Comparison of ENCODE assay signal across 22 mouse cellular contexts in the genomic region with DNA sequence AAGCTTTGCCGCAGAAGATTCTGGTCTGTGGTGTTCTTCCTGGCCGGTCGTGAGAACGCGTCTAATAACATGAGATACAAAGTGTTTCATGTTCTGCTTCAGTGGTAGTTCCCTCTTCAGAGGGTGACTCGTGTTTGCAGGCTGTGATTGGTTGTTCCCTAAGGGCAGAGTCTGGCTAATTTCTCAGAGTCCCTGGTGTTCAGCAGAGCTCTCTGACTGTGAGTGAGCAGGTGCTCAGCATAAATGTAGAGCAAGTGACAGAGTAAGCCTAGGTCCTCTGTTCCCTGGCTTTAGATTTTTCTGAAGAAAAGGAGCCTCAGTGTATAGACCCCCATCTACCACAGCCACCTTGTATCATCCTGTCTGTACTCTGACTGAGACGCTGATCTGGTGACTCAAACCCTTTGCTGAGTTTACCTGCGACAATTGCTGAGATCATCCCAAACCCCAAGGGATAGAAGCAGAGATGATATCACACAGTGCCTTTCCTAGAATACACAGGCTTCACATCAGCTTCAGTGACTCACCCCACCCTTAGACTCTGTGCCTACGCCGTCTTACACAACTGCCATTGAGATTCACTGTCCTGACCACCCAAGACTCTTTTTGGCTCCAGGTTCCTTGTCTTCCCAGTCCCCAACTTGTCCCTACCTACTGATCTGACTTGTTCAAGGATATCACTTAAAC.
DNase-seq lines count a peak whose midpoint lies in the region; ATAC-seq and TF ChIP-seq lines count a peak whose summit lies in the region.
"Had no signal": no experiment of that assay in that cellular context is flagged by ENCODE, and none has a peak within 500 bp of the region (broad histone marks: within the 10 kb centered on the region; RNA-seq: fewer than 3 reads in every experiment).

No protein-coding gene starts in this region.

- no peak for DNase-seq in frontal cortex, postnatal 10 days (ENCODE audit: low spot score in 2 of 2)
- no peak for DNase-seq in left cerebral cortex, adult 2 months (ENCODE audit: extremely low spot score in 1 of 2, low spot score in 2 of 2)
- no peak for DNase-seq in left cerebral cortex, postnatal 4 days
- DNase-seq in retina, postnatal 1 day, result peak; percentile 2
- DNase-seq in retina, embryonic 14.5 days (ENCODE audit: low spot score), result no peak
- peak; percentile 78 for DNase-seq in brain, adult 2 months (ENCODE audit: low read depth, low spot score)
- DNase-seq in adrenal gland, adult 2 months, result no peak
- DNase-seq: adrenal gland, postnatal 25 days; cerebellum, adult 2 months; cerebellum, postnatal 14 days; embryo, embryonic 11 days; forebrain, postnatal 0 days; gastrocnemius, postnatal 36 days; heart, adult 2 months; heart, postnatal 14 days had no signal

- no peak for TF ChIP-seq CTCF in left cerebral cortex, adult 2 months (IDR thresholded peaks at IDR 0.05)

- peak; percentile 98 for ATAC-seq in frontal cortex, adult (ENCODE audit: low TSS enrichment)
- ATAC-seq: activated CD4-positive, CD25-positive, alpha-beta regulatory T cell, adult 4 months; forebrain, embryonic 13.5 days; forebrain, postnatal 0 days; Patski had no signal

- no peak overlapping the region for H3K4me3 ChIP-seq in left cerebral cortex, adult 2 months
- H3K4me3 ChIP-seq: embryonic facial prominence, embryonic 12.5 days; forebrain, embryonic 13.5 days; heart, adult 2 months; heart, embryonic 15.5 days; hindbrain, embryonic 15.5 days had no signal

- intact Hi-C loops in left cerebral cortex, adult 2 months (cut with DNase I), result no loop called here
- intact Hi-C loops in left cerebral cortex, postnatal 4 days (cut with DNase I), result no loop called here

- 0 out of 2 replicates have a peak overlapping the region, but pooled peaks have one; percentile 34 for H3K27ac ChIP-seq in left cerebral cortex, adult 2 months
- H3K27ac ChIP-seq: embryonic facial prominence, embryonic 12.5 days; forebrain, embryonic 13.5 days; heart, adult 2 months; heart, embryonic 15.5 days; hindbrain, embryonic 15.5 days had no signal

Comparison
In these comparisons a context has a peak if more than half of its experiments do, and no peak if none do; other contexts are left out.
1. DNase-seq: peak in retina, postnatal 1 day (single experiment) and brain, adult 2 months (single experiment); none in frontal cortex, postnatal 10 days (0 of 2), left cerebral cortex, adult 2 months (0 of 2), left cerebral cortex, postnatal 4 days (single experiment), retina, embryonic 14.5 days (single experiment) and adrenal gland, adult 2 months (single experiment).